Mouse (Mus musculus): Measurements from ENCODE around the gene Mitf.

DNA sequence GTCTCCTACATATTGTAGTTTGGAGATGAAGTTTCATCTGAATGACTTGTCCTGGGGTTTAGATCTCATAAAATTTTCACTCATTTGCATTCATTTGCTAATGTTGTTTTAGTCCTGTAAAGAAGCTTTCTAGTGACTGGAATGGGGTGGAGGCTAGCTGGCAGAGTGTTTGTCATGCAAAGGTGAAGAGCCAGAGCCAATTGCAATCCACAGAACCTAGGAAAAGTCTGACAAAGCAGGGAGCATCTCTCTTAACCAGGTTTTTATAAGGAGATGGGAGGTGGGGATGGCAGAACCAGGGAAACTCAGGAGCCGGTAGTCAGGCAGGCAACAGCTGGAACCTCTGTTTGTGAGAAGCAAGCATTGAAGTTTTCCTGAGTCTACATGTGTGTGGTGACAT lies 144.9 kb downstream of the Mitf start:
- TF ChIP-seq CTCF (IDR thresholded peaks at IDR 0.05; ENCODE audit: low read depth, low read length) = no peak
- no peak for TF ChIP-seq POLR2A (IDR thresholded peaks at IDR 0.05; ENCODE audit: borderline replicate concordance, low read depth, low read length)

Data from bone marrow macrophage, adult 2 months (primary cell).